Mouse (Mus musculus) lung, postnatal 36 days (tissue): ENCODE results near the gene Pax8.

ENCODE experiments used
- DNase-seq: peaks from one replicate; pipeline ENCODE4 v3.0.0; 2022; ENCODE audit warnings: mixed read lengths

Gene Pax8

DNA sequence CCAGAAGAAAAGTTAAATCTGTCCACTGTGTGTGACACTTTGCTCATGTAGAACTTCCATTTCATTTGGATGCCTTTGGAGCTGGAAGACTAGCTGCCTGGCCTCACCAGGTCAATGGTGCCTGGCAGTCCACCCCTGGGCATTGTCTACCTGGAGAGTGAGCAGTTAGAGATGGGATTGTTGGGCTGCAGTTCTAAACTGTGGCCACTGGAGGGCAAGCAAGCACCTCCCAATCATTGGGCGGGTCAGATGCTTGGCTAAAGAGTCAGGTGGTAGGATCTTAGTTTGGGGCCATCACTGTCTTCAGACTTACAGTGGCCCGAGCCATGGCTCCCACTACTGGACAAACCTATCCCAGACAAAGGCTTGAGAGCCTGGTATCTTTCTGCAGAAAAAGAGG, 66.2 kb downstream of the Pax8 start:
- DNase-seq: peak; percentile 71

GRCm38 (mm10) chr2:24407701-24408485, 67.5 kb downstream of the Pax8 start:
- DNase-seq: no peak

- DNase-seq: peak; percentile 87
Measured at GRCm38 (mm10) chr2:24405345-24406012, 69.9 kb downstream of the Pax8 start.

GRCm38 (mm10) chr2:24400711-24401110, 74.7 kb downstream of the Pax8 start:
- DNase-seq: no peak

DNA sequence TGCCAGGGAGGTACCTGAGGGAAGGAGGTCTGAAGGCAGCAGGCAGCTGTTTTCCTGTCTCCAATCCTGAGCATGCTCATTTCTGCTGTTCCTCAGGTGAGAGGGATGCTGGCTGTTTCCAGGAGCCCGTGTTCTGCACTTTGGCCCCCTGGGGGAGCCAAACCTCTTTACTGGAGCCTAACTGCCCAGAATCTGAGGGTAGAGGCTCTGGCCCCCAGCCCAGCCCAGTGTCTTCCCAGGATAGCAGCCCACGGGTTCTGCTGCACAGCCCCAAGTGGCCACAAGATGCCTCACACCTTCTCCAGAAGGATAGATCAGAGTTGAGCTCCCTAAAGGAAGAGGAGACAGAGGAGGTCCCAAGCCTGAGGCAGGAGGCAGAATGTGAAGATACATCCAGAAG, 78.3 kb downstream of the Pax8 start:
- no peak for DNase-seq

DNA sequence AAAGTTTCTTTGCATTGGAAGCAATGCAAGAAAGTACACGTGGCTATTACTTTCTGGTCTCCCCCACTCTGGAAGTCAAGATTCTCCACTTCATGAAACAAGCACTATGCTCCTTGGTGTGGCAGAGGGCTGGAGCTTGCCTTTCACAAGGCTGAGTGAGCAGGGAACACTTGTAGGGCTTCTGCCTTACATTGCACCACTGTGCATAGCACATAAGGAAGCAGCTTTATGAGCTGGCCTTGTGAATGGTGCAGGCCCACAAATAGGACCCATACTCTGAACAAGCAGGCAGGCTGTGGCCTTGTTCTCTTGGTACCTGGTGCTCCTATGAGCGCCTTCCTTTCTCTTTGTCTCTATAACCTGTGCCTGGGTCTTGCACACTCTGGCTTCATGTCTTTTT, 82.1 kb downstream of the Pax8 start:
- no peak for DNase-seq

- DNase-seq: no peak
Measured at GRCm38 (mm10) chr2:24387361-24388283, 87.8 kb downstream of the Pax8 start.

- DNase-seq: no peak
Measured at GRCm38 (mm10) chr2:24386964-24387320, 88.5 kb downstream of the Pax8 start.

- peak; percentile 51 for DNase-seq
Measured at GRCm38 (mm10) chr2:24386158-24386963, 89.0 kb downstream of the Pax8 start.

- peak; percentile 67 for DNase-seq
Measured at GRCm38 (mm10) chr2:24385111-24385961, 90.1 kb downstream of the Pax8 start.

GRCm38 (mm10) chr2:24384393-24384792, 91.0 kb downstream of the Pax8 start:
- no peak for DNase-seq

DNA sequence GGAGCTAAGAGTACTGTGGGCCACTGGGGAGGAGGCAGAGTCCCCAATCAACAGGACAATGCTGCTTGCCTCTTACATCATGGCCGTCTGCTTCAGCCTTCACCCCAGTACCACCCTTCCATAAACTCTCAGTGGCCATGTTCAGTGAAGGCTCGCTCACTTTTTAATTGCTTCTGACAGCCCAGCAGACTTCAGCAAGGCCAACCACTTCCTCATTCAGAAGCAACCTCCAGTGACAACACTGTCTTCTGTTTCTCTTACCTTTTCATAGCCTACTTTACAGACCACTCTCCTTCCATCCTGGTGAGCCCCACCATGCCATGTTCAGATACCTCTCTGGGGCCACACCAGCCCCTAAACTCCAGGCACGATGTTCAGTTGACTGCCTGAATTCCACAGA, 91.8 kb downstream of the Pax8 start:
- no peak for DNase-seq

DNA sequence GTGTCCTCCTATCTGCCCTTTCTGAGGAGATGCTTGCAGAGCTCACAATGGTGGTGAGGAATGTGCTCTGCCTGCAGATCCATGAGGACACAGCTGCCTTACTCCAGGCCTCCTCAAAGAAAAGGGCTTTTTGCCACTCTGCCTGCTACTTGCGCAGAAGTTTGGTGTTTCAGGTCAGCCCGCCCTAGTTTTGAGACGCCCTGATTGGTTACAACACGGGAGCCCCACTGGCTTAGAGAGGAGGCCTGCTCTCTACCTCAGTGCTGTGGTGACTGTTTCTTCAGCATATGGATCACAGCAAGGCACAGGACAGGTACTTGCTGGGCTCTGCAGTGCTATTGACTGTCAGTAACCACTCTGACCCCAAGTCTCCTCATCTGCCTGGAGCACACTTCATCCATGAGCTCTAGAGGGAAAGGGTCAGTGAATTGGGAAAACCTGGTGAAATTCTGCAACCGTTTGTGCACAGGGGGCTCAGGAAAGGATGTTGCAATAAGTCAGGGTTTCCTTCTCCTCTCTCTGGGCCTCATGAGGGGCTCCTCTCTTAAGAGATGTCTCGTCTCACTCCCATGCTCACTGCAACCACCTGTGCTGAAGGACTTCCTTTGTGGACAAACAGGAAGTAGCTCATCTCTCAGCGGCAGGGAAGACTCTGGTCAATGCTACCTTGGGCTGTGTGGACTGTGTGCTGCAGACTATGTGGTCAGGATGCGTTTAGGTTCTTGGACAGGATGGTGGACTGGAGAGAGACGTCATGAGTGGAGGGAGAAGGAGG, 92.8 kb downstream of the Pax8 start:
- DNase-seq: no peak

DNA sequence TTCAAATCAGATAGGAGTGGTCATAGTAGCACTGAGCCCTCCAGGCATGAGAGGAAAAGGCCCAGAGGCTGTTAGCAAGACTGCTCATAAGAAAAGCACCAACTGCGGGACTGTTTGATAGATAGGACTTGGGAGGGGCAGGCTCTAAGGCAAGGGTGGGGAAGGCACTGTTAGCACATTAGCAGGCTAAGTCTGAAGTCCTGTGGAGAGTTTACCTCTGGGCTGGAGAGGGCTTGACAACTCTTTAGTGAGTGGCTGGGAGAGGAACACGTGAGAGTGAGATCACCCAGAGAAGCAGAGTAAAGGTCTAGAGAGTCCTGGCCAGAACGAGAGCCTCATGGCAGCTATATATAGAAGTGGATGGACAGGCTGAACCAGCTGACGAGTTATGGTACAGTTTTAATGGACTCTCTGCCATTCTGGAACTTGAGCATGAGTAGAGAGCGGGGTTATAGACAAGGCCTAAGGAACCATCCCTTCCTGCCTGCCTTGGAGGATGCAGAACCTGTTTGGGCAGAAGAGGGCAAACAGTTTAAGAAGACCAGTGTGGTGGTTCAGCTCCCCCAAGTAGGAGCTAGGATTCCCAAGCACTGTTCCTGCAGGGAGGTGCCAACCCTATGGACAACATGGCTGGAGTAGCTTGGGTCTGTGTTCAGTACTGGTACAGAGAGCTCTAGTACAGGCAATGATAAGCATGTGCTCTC, 96.5 kb downstream of the Pax8 start:
- peak; percentile 79 for DNase-seq
